Mouse (Mus musculus): Measurements from ENCODE around the gene Ppp2r3a. TPM values are rescaled to one million over a fixed set of nuclear protein-coding genes. Genes with fewer than 3 reads are reported as not detected.

Gene Ppp2r3a
- total and polyA plus RNA-seq, 2 experiments from 2014 or later: 18.6 to 37.9 TPM

GRCm38 (mm10) chr9:101057156-101057555 lies 194.4 kb downstream of the Ppp2r3a start:
- Histone ChIP-seq H3K4me3 (ENCODE audit: low read depth, low read length) (no peak overlapping the region), H3K9ac (replicated peaks; ENCODE audit: low read length, poor library complexity, severe bottlenecking) (no peak overlapping the region), H3K36me3 (ENCODE audit: insufficient read depth, low read length) (no peaks in the 10 kb centered on the region), H3K27me3 (ENCODE audit: insufficient read depth, low read length) (no peaks in the 10 kb centered on the region), H3K9me3 (ENCODE audit: low read length) (no peaks in the 10 kb centered on the region), H3K4me2 (ENCODE audit: low read depth, low read length, poor library complexity, severe bottlenecking) (no peak overlapping the region), H3K27ac (ENCODE audit: low read depth, low read length) (no peak overlapping the region), H3K4me1 (ENCODE audit: insufficient read depth, low read length) (no peaks in the 10 kb centered on the region)
- no peak for TF ChIP-seq CTCF (IDR thresholded peaks at IDR 0.05)
- no peak for DNase-seq (ENCODE audit: low spot score)
- no peak for ATAC-seq (ENCODE audit: low FRiP score)
- 94% methylated on average over 4 of the region's 4 CpGs for WGBS

Other genes with a start within 250 kb of the Ppp2r3a start
- 50.7 and 58.1 TPM in 2 replicates for gene Pccb, start 216.9 kb downstream of the Ppp2r3a start, total RNA-seq (2014; rRNA removed)
- 32.5 and 33.5 TPM in 2 replicates for gene Pccb, start 216.9 kb downstream of the Ppp2r3a start, polyA plus RNA-seq (2015; fragmentation: Nextera tagmentation; extraction: Ambion mirVana)
- gene Msl2, start 177.7 kb downstream of the Ppp2r3a start, total RNA-seq (2014; rRNA removed): 38.5 and 42.0 TPM in 2 replicates
- gene Msl2, start 177.7 kb downstream of the Ppp2r3a start, polyA plus RNA-seq (2015; fragmentation: Nextera tagmentation; extraction: Ambion mirVana): 3.3 and 4.1 TPM in 2 replicates